Mouse (Mus musculus): ENCODE data around the gene Tmem106a.
A peak's percentile ranks its signal among the peaks of the same experiment; 100 is the strongest.
"Not testable (repeated sequence)": the region's sequence is repeated elsewhere in the genome, so short reads cannot be mapped to it uniquely, and the experiment has no call there.

Tmem106a gene

GRCm38 (mm10) chr11:101602491-101602890 lies 20.4 kb downstream of the Tmem106a start:
- peak; percentile 90 for DNase-seq (ENCODE audit: low spot score)

DNA sequence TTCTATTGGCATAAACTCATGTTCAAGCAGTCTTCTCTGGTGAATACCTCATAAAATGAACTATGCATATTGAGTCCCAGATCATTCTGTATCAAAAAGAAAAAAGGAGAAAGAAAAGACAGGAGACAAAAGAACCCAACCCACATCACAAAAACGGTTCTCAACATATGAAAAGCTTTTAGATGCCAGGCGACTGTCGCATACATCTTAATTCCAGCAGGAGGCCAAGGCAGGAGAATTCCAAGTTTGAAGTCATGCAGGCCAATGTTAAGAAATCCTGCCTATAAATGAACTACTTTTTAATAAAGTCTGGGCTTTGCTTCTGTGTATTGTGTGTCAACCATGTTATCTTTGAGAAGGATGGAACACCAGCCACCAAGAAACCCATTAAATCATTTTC lies 22.1 kb downstream of the Tmem106a start:
- no peak for DNase-seq (ENCODE audit: low spot score)

DNA sequence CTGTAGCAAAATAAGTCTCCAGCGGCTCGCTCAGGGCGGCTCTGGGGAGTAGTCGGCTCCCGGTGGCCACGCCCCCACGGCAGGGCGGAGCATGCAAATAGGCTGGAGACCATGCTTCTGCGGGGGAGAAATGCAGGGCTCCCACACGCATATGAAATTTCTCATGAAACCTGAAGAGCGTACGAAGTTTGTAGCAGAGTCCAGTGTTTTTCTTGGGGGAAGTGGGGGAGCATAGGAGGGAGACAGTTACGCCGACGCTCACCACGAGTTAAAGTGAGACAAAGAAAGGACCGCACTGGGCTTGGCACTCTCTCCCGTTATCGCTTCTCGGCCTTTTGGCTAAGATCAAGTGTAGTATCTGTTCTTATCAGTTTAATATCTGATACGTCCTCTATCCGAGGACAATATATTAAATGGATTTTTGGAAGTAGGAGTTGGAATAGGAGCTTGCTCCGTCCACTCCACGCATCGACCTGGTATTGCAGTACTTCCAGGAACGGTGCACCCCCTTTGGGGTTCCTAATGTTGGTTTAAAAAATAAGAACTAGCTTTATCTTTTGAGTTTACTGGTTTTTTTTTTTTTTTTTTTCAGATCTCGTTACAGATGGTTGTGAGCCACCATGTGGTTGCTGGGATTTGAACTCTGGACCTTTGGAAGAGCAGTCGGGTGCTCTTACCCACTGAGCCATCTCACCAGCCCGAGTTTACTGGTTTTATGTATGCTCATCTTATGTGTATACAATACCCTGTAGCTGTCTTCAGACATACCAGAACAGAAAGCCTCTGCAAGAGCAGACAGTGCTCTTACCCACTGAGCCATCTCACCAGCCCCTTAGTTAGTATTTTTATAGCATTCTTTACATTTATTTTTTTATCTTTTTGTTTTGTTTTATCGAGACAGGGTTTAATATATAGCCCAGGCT lies 22.8 kb downstream of the Tmem106a start:
- peak; percentile 93 for DNase-seq (ENCODE audit: low spot score)

DNA sequence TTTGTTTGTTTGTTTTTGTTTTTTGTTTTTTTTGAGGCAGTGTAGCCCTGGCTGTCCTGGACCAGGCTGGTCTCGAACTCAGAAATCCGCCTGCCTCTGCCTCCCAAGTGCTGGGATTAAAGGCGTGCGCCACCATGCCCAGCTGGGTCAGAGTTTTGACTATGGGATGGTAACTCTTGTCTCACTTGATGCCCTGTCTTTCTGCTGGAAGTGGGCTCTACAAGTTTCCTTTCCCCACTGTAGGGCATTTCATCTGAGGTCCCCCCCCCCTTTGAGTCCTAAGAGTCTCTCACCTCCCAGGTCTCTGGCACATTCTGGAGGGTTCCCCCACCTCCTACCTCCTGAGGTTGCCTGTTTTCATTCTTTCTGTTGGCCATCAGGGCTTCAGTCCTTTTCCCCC lies 25.1 kb downstream of the Tmem106a start:
- DNase-seq (ENCODE audit: low spot score), result not testable (repeated sequence)

DNA sequence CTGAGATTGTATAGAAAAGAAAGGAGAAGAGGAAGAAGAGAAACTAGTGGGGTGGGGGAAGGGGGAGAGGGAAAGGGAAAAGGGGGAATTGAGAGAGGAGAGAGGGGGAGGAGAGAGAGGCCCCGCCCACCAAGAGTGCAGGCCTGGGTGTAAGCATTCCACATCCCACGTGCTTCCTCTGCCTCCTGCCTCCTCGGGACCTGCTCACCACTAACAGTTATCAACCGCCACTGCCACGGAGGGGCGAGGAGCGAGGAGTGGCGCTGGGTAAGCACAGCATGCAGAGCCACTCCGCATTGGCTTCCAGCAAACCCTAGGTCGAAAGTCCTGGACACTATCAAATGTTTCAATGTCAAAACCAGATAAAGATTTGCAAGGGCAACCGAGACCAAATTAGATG lies 28.4 kb downstream of the Tmem106a start:
- no peak for DNase-seq (ENCODE audit: low spot score)

GRCm38 (mm10) chr11:101613596-101613995 lies 31.6 kb downstream of the Tmem106a start:
- no peak for DNase-seq (ENCODE audit: low spot score)

- DNase-seq (ENCODE audit: low spot score), result no peak
Measured at GRCm38 (mm10) chr11:101614116-101614515, 32.1 kb downstream of the Tmem106a start.

- DNase-seq (ENCODE audit: low spot score), result no peak
Measured at GRCm38 (mm10) chr11:101615380-101615779, 33.3 kb downstream of the Tmem106a start.

- no peak for DNase-seq (ENCODE audit: low spot score)
Measured at GRCm38 (mm10) chr11:101616104-101616503, 34.1 kb downstream of the Tmem106a start.

GRCm38 (mm10) chr11:101616948-101617767 lies 35.1 kb downstream of the Tmem106a start:
- no peak for DNase-seq (ENCODE audit: low spot score)

DNA sequence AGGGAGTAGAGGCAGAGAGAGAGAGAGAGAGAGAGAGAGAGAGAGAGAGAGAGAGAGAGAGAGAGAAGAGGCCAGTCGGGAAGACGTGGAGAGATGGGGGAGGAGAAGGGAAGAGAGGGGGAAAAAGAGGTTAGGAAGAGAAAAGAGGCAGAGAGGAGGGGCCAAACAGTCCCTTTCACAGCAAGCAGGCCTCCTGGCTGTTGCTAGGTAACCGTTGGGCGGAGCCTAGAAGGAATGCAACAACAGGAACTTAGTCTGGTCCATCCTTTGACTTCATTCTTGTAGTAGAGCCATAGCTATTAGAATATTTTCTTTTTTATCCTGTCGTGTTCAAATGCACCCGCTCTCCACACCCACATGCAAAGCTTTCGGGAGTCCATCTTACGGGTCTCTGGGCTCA lies 35.8 kb downstream of the Tmem106a start:
- peak; percentile 94 for DNase-seq (ENCODE audit: low spot score)

GRCm38 (mm10) chr11:101618596-101618995 lies 36.6 kb downstream of the Tmem106a start:
- no peak for DNase-seq (ENCODE audit: low spot score)

DNA sequence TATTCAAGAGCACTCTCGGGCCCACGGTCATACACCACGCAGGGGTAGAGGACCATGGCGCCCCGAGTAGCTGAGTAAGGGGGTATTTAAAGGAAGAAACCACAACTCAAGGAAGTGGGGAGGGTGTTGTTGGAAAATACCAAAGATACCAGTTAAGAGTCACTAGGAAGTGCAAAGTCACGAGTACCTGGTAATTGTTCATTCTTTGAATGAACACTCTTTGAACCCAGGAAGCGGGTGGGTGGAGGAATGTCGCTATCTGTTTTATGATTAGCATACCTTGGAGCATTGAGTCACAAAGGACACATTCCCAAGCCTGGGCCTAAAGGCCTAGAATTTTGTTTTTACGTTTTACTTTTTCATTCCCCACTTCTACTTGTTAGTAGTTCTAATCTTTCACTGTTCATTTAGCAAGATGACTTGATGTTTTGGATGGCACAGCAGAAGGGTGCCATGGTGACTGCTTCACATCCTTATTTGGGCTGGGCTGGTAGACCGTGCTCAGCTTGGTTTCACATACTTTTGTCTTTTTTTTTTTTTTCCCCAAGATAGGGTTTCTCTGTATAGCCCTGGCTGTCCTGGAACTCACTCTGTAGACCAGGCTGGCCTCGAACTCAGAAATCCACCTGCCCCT lies 38.1 kb downstream of the Tmem106a start:
- not testable (repeated sequence) for DNase-seq (ENCODE audit: low spot score)

DNA sequence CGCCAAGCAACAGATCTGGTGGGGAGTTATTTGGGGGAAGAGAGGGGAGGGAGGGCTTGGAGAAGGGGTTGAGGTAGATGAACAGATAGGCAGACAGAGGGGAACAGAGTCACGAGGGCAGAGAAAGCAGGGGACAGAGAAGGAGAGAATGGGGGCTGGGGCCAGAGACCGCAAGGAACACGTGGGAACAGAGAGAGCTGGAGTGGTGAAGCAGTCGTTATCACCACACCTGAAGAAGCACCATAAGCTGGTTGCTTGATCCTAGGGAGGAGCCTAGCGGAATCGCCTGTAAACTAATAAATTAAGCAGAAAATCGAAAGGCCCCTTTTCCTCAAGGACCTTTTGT lies 44.6 kb downstream of the Tmem106a start:
- no peak for DNase-seq (ENCODE audit: low spot score)

GRCm38 (mm10) chr11:101626995-101627856 lies 45.2 kb downstream of the Tmem106a start, which contains the start of gene Rdm1:
Gene Rdm1 (plus strand): TSS chr11:101627195.
- DNase-seq (ENCODE audit: low spot score), result peak; percentile 94

DNA sequence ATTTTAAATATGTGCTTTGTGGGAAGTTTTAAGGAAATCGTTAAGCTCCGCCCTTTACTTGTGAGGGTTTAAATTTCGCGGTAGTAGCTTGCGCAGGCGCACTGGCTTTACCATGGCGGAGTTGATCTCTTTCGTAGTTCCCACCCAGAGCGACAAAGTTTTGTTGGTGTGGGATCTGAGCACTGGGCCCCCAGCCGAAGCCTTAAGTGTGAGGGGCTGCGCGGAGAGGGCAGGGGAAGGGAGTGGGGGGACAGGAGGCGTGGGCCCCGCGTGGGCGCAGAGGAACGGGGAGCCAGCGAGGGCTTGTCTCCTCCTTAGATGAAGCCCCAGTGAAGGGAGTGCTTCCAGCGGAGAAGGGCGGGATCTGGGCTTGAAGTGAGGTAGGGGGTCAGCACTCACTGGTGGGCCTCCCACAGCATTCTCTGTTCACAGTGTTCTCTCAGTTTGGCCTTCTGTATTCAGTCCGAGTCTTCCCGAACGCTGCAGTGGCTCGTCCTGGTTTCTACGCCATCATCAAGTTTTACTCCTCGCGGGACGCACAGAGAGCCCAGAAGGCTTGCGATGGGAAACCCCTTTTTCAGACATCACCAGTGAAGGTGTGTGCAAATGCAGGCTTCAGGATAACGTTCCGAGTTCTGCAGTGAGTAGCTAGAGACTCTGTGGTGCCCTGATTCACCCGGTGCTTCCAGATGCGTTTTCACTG lies 46.0 kb downstream of the Tmem106a start:
- DNase-seq (ENCODE audit: low spot score), result peak; percentile 95

- not testable (repeated sequence) for DNase-seq (ENCODE audit: low spot score)
Measured at GRCm38 (mm10) chr11:101628733-101629417, 46.8 kb downstream of the Tmem106a start.

DNA sequence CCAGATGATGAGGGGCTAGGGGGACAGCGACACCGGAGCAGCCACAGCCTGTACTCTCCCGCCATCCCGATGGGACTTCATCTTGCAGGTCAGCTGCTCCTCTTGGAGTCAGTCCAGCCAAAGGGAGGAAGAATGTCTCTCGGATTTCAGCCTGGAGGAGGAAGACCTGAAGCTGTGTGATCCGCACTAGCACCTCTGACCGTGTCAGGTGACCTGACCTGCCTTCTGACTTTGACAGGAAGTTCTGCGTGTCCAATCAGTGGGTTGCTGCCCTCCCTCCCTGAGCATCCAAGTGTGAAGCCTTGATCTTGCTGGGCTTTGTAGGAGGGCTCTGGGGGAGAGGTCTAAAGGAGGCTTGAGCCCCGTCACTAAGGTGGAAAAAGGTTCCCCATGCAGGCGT lies 53.6 kb downstream of the Tmem106a start:
- no peak for DNase-seq (ENCODE audit: low spot score)

DNA sequence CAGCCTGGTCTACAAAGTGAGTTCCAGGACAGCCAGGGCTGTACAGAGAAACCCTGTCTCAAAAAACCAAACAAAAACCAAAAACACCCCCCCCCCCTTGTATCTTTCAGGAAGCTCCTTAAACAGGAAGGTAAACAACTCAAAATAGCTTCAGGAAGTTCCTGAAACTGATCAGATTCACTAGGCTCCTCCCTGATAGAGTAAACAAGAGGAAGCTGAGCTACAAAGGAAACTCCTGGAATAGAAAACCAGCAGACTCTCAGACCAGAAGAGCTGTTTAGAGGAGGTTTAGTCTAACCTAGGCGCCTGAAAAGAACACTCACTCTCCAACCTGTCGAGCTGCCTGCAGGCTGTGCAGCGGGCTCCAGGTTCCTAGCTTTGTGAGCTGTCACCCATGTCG lies 57.7 kb downstream of the Tmem106a start:
- DNase-seq (ENCODE audit: low spot score), result no peak
